In the genomic region with DNA sequence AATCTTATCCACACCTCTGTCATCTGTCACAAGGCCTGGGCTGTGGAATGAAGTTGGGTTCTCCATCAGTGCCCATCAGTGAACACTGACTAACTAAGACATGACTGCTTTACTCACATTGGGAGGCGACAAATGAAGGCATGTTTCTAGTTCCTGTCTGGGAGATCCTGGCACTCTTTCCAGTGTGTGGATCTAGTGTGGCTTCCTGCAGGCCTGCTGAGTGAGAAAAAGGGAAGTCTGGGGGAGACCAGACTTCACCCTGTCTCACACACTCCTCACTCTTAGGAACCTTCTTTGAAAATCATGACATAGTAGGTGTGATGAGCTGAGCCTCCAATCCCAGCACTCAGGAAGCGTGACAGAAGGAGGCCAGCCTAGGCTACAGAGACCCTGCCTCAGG, we compare ENCODE assay signal across 21 mouse cellular contexts. TPM values are rescaled to one million over a fixed set of nuclear protein-coding genes. Genes with fewer than 3 reads are reported as not detected.
DNase-seq lines count a peak whose midpoint lies in the region; ATAC-seq and TF ChIP-seq lines count a peak whose summit lies in the region.
"Had no signal": no experiment of that assay in that cellular context is flagged by ENCODE, and none has a peak within 500 bp of the region (broad histone marks: within the 10 kb centered on the region; RNA-seq: fewer than 3 reads in every experiment).

No protein-coding gene starts in this region.

- no peak for TF ChIP-seq POLR2A in MEL (IDR thresholded peaks at IDR 0.05; ENCODE audit: control insufficient read depth in 1 of 2, insufficient read depth in 1 of 2, low read depth in 1 of 2, low read length in 2 of 2, poor library complexity in 1 of 2)

- no peak for TF ChIP-seq RAD21 in MEL (IDR thresholded peaks at IDR 0.05; ENCODE audit: low read depth, low read length)

- H3K36me3 ChIP-seq in MEL (ENCODE audit: control insufficient read depth in 1 of 2, insufficient read depth in 2 of 2, low read length in 2 of 2) = peaks cover 0 to 8% of the 10 kb centered on the region in 2 experiments; a peak in 2 of 4 replicates

- H3K9ac ChIP-seq in MEL (ENCODE audit: control insufficient read depth, low read depth, low read length, poor library complexity, severe bottlenecking) = peak overlapping the region; percentile 16; the same call in 1 of the 2 replicates
- H3K9ac ChIP-seq: embryonic facial prominence, embryonic 15.5 days; heart, embryonic 13.5 days; limb, embryonic 15.5 days; lung, embryonic 15.5 days had no signal

- peaks cover 13% of the 10 kb centered on the region in 2 experiments for H3K4me1 ChIP-seq in MEL (ENCODE audit: control insufficient read depth in 1 of 2, insufficient read depth in 2 of 2, low read length in 2 of 2)
- H3K4me1 ChIP-seq: lung, embryonic 15.5 days had no signal

- H3K79me2 ChIP-seq in MEL (ENCODE audit: control insufficient read depth, insufficient read depth, low read length, poor library complexity) = no peaks in the 10 kb centered on the region

- DNase-seq in layer of hippocampus, adult 9-11 months = peak; percentile 79
- DNase-seq in layer of hippocampus, adult 9-10 months (ENCODE audit: low spot score) = no peak
- DNase-seq in 416B (ENCODE audit: low read depth) (peak; percentile 61), MEL (ENCODE audit: low read depth, low spot score) (peak; percentile 79)
- no peak for DNase-seq in right cerebral cortex, adult 2 months (ENCODE audit: low spot score in 2 of 2)
- DNase-seq in adrenal gland, adult 2 months = no peak
- DNase-seq in adrenal gland, postnatal 10 days = no peak
- DNase-seq: adrenal gland, postnatal 25 days; cerebellum, adult 9-11 months; embryo, embryonic 11 days; gastrocnemius, postnatal 25 days had no signal

- peak in 1 of 2 experiments; percentile 51; a peak in 1 of 4 replicates for TF ChIP-seq EP300 in MEL (IDR thresholded peaks at IDR 0.05; ENCODE audit: low read depth in 1 of 2, low read length in 2 of 2)

- H3K9me3 ChIP-seq in MEL (replicated peaks; ENCODE audit: insufficient read depth, low read length) = no peaks in the 10 kb centered on the region
- H3K9me3 ChIP-seq: embryonic facial prominence, embryonic 15.5 days; forebrain, embryonic 10.5 days; G1E; heart, embryonic 13.5 days; hindbrain, embryonic 10.5 days; limb, embryonic 15.5 days; lung, embryonic 15.5 days had no signal

- no peak for TF ChIP-seq CTCF in MEL (IDR thresholded peaks at IDR 0.05 in 2 of 3, conservative IDR thresholded peaks at IDR 0.05 in 1 of 3; ENCODE audit: control insufficient read depth in 1 of 3, insufficient read depth in 1 of 3, low read depth in 2 of 3, low read length in 3 of 3, poor library complexity in 1 of 3, severe bottlenecking in 1 of 3)

- H3K27ac ChIP-seq in MEL (ENCODE audit: control insufficient read depth, low read depth, low read length) = peak overlapping the region; percentile 35; the same call in 1 of the 2 replicates
- H3K27ac ChIP-seq: embryonic facial prominence, embryonic 15.5 days; forebrain, embryonic 10.5 days; heart, embryonic 13.5 days; hindbrain, embryonic 10.5 days; limb, embryonic 15.5 days; lung, embryonic 15.5 days had no signal

- H3K27me3 ChIP-seq in MEL (ENCODE audit: control insufficient read depth in 1 of 2, insufficient read depth in 2 of 2, low read length in 2 of 2) = no peaks in the 10 kb centered on the region
- H3K27me3 ChIP-seq: embryonic facial prominence, embryonic 15.5 days; heart, embryonic 13.5 days; limb, embryonic 15.5 days; lung, embryonic 15.5 days had no signal

- no peak overlapping the region for H3K4me3 ChIP-seq in MEL (ENCODE audit: control insufficient read depth in 1 of 2, insufficient read depth in 1 of 2, low read depth in 2 of 2, low read length in 2 of 2)
- H3K4me3 ChIP-seq: embryonic facial prominence, embryonic 15.5 days; forebrain, embryonic 10.5 days; heart, embryonic 13.5 days; hindbrain, embryonic 10.5 days; limb, embryonic 15.5 days; lung, embryonic 15.5 days had no signal

- peak; percentile 71 to 85 for ATAC-seq in hematopoietic stem cell, adult 5-6 weeks (replicated peaks in 1 of 2; ENCODE audit: insufficient read depth in 1 of 2, low FRiP score in 2 of 2, low TSS enrichment in 1 of 2, low read depth in 1 of 2, poor library complexity in 2 of 2, severe bottlenecking in 2 of 2)
- ATAC-seq: CD4-positive, CD25-positive, alpha-beta regulatory T cell, adult 4 months; inflammation-experienced regulatory T-cells, adult 6 months had no signal

TF ChIP-seq in MEL, 35 proteins besides CTCF, POLR2A, EP300 and RAD21:
- TF ChIP-seq GATA1 (IDR thresholded peaks at IDR 0.05; ENCODE audit: low read depth, low read length) (no peak), ETS1 (IDR thresholded peaks at IDR 0.05; ENCODE audit: low read depth, low read length) (peak; percentile 37; the same call in 1 of the 2 replicates), NELFE (IDR thresholded peaks at IDR 0.05; ENCODE audit: low read depth, low read length) (no peak), MXI1 (IDR thresholded peaks at IDR 0.05; ENCODE audit: low read depth, low read length) (peak; percentile 51; the same call in 1 of the 2 replicates), POLR2AphosphoS2 (IDR thresholded peaks at IDR 0.05; ENCODE audit: low read length) (no peak), MYB (IDR thresholded peaks at IDR 0.05; ENCODE audit: low read depth, low read length) (no peak), MYC (IDR thresholded peaks at IDR 0.05; ENCODE audit: low read depth, low read length) (no peak), MAFK (IDR thresholded peaks at IDR 0.05; ENCODE audit: borderline replicate concordance, low read depth, low read length) (no peak), CHD1 (IDR thresholded peaks at IDR 0.05; ENCODE audit: low read depth, low read length) (no peak), CHD2 (IDR thresholded peaks at IDR 0.05; ENCODE audit: low read length) (no peak), TCF12 (IDR thresholded peaks at IDR 0.05; ENCODE audit: low read depth, low read length) (no peak), ZMIZ1 (IDR thresholded peaks at IDR 0.05; ENCODE audit: low read depth, low read length) (no peak), JUND (IDR thresholded peaks at IDR 0.05; ENCODE audit: low read depth, low read length) (no peak), HCFC1 (IDR thresholded peaks at IDR 0.05; ENCODE audit: low read depth, low read length) (no peak), ZNF384 (IDR thresholded peaks at IDR 0.05; ENCODE audit: low read depth, low read length) (no peak), TBP (IDR thresholded peaks at IDR 0.05; ENCODE audit: low read depth, low read length) (no peak), SMC3 (IDR thresholded peaks at IDR 0.05; ENCODE audit: low read depth, low read length) (peak; percentile 12; the same call in 1 of the 2 replicates), POLR2AphosphoS5 (IDR thresholded peaks at IDR 0.05; ENCODE audit: borderline replicate concordance, low read depth, low read length) (no peak), USF1 (IDR thresholded peaks at IDR 0.05; ENCODE audit: low read depth, low read length) (no peak), MAZ (IDR thresholded peaks at IDR 0.05; ENCODE audit: low read depth, low read length) (no peak), E2F4 (IDR thresholded peaks at IDR 0.05; ENCODE audit: borderline replicate concordance, low read depth, low read length) (no peak), BHLHE40 (IDR thresholded peaks at IDR 0.05; ENCODE audit: borderline replicate concordance, low read depth, low read length) (no peak), TAL1 (IDR thresholded peaks at IDR 0.05; ENCODE audit: low read length) (no peak), KAT2A (conservative IDR thresholded peaks at IDR 0.05; ENCODE audit: low read depth, low read length) (no peak), ELF1 (IDR thresholded peaks at IDR 0.05; ENCODE audit: low read depth, low read length) (peak; percentile 30; the same call in 1 of the 2 replicates), UBTF (IDR thresholded peaks at IDR 0.05; ENCODE audit: borderline replicate concordance, insufficient read depth, low read depth, low read length) (no peak), RCOR1 (IDR thresholded peaks at IDR 0.05; ENCODE audit: low read depth, low read length) (peak; percentile 50; the same call in 1 of the 2 replicates), MEF2A (IDR thresholded peaks at IDR 0.05; ENCODE audit: extremely low read depth, insufficient replicate concordance, low read depth, low read length, poor library complexity, severe bottlenecking) (no peak), ZC3H11A (IDR thresholded peaks at IDR 0.05; ENCODE audit: low read depth, low read length) (no peak), NRF1 (IDR thresholded peaks at IDR 0.05; ENCODE audit: insufficient read depth, low read depth, low read length, poor library complexity, severe bottlenecking) (no peak), GABPA (IDR thresholded peaks at IDR 0.05; ENCODE audit: low read depth, low read length) (no peak), MAX (IDR thresholded peaks at IDR 0.05; ENCODE audit: low read length) (peak; percentile 43; the same call in 1 of the 2 replicates), ZKSCAN1 (IDR thresholded peaks at IDR 0.05; ENCODE audit: low read depth, low read length) (no peak), SIN3A (IDR thresholded peaks at IDR 0.05; ENCODE audit: low read length) (0 out of 2 replicates have a peak, but pooled peaks have one; percentile 31), USF2 (IDR thresholded peaks at IDR 0.05; ENCODE audit: borderline replicate concordance in 1 of 2, insufficient read depth in 1 of 2, low read depth in 1 of 2, low read length in 2 of 2) (no peak)

RNA-seq across cellular contexts. Expression of a gene that starts 19.9 kb away (rescaled TPM):
- total RNA-seq in MEL (2012; rRNA removed) = 9.4 and 12.4 TPM in 2 replicates
- polyA plus RNA-seq in MEL (2012; ENCODE audit: insufficient read depth in 1 of 2, insufficient read length in 2 of 2, low read depth in 1 of 2, low replicate concordance in 2 of 2, missing spikeins in 1 of 2) = 10 to 100 TPM; 13.7 to 33.0 TPM
- 12.5 and 12.6 TPM in 2 replicates for total RNA-seq in hematopoietic stem cell, adult 5-6 weeks (2017)
- total RNA-seq in adrenal gland, adult 2 months (2021) = 10 to 100 TPM; 20.9 to 27.0 TPM
- polyA plus RNA-seq in adrenal gland, adult 2 months (2012; rRNA removed) = 0.66 and 0.81 TPM in 2 replicates
- total RNA-seq in adrenal gland, postnatal 10 days (2021) = 10 to 100 TPM; 24.9 to 25.5 TPM

RNA-seq across cellular contexts. Expression of a gene that starts 40.6 kb away (rescaled TPM):
- total RNA-seq in MEL (2012; rRNA removed) = 8.0 and 9.1 TPM in 2 replicates
- 10 to 100 TPM in 1 of 2 experiments, not detected in 1; 11.3 TPM for polyA plus RNA-seq in MEL (2012; ENCODE audit: insufficient read depth in 1 of 2, insufficient read length in 2 of 2, low read depth in 1 of 2, low replicate concordance in 2 of 2, missing spikeins in 1 of 2)
- 15.7 and 19.7 TPM in 2 replicates for total RNA-seq in hematopoietic stem cell, adult 5-6 weeks (2017)
- 10 to 100 TPM; 24.7 to 25.4 TPM for total RNA-seq in adrenal gland, adult 2 months (2021)
- polyA plus RNA-seq in adrenal gland, adult 2 months (2012; rRNA removed) = 16.3 and 17.1 TPM in 2 replicates
- 10 to 100 TPM; 21.2 to 24.2 TPM for total RNA-seq in adrenal gland, postnatal 10 days (2021)

Comparison
In these comparisons a context has a peak if more than half of its experiments do, and no peak if none do; other contexts are left out.
1. DNase-seq: peak in layer of hippocampus, adult 9-11 months (single experiment), 416B (single experiment) and MEL (single experiment); none in layer of hippocampus, adult 9-10 months (single experiment), right cerebral cortex, adult 2 months (0 of 2), adrenal gland, adult 2 months (single experiment) and adrenal gland, postnatal 10 days (single experiment).